In the genomic region with DNA sequence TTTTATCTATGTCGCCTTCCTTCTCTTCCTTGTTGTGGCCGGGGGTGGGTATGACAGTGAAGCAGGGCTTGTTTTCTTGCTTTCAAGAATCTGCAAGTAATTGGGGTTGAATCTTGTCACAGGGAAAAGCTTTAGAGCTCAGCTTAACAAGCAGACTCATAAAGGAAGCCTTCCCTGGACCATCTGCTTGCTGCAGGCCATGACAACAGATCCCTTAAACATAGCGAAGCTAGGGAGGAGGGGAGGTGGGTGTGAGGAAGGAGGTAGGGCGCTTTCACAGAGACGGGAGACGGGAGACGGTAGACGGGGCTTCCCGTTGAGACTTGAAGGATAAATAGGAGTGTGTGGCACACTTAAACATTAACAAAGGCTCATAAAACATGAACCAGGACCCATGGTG, we compare ENCODE assay signal across 10 mouse cellular contexts.
A peak's percentile ranks its signal among the peaks of the same experiment; 100 is the strongest.
DNase-seq lines count a peak whose midpoint lies in the region; ATAC-seq and TF ChIP-seq lines count a peak whose summit lies in the region.
"Had no signal": no experiment of that assay in that cellular context is flagged by ENCODE, and none has a peak within 500 bp of the region (broad histone marks: within the 10 kb centered on the region; RNA-seq: fewer than 3 reads in every experiment).

No protein-coding gene starts in this region.

- TF ChIP-seq CTCF in thymus, adult 2 months (IDR thresholded peaks at IDR 0.05; ENCODE audit: borderline replicate concordance, control insufficient read depth, extremely low read depth, insufficient read depth, low read length, poor library complexity), result no peak

- 54% methylated on average over 9 of the region's 9 CpGs for WGBS in neural tube, embryonic 13.5 days
- WGBS in thymus, adult 2 months, result 92% methylated on average over 9 of the region's 9 CpGs

- H3K4me3 ChIP-seq in neural tube, embryonic 13.5 days, result no peak overlapping the region
- no peak overlapping the region for H3K4me3 ChIP-seq in thymus, adult 2 months (ENCODE audit: control insufficient read depth, insufficient read depth, low read length)
- H3K4me3 ChIP-seq: heart, embryonic 15.5 days had no signal

- no peaks in the 10 kb centered on the region for H3K9me3 ChIP-seq in neural tube, embryonic 13.5 days
- H3K9me3 ChIP-seq: heart, embryonic 15.5 days had no signal

- no peak overlapping the region for H3K4me2 ChIP-seq in neural tube, embryonic 13.5 days
- H3K4me2 ChIP-seq: heart, embryonic 15.5 days had no signal

- H3K36me3 ChIP-seq in neural tube, embryonic 13.5 days, result no peaks in the 10 kb centered on the region
- no peaks in the 10 kb centered on the region for H3K36me3 ChIP-seq in thymus, adult 2 months (ENCODE audit: control insufficient read depth, insufficient read depth, low read length)
- H3K36me3 ChIP-seq: heart, embryonic 15.5 days had no signal

- intact Hi-C loops in heart, postnatal 10 days (cut with DNase I), result no loop called here

- H3K9ac ChIP-seq in neural tube, embryonic 13.5 days, result no peak overlapping the region
- H3K9ac ChIP-seq: heart, embryonic 15.5 days had no signal

- DNase-seq in heart, adult 11 months, result peak; percentile 67
- no peak for DNase-seq in heart, postnatal 10 days
- DNase-seq in neural tube, embryonic 10.5 days (ENCODE audit: extremely low spot score, low spot score), result no peak
- DNase-seq in layer of hippocampus, adult 8-10 months (ENCODE audit: low spot score in 2 of 2), result peak; percentile 67 to 72
- DNase-seq in telencephalon, adult 2 months (ENCODE audit: low read depth, low spot score), result peak; percentile 89
- no peak for DNase-seq in thymus, adult 2 months
- no peak for DNase-seq in cerebellum, adult 9-10 months
- DNase-seq: lung, postnatal 10 days had no signal

- ATAC-seq in neural tube, embryonic 13.5 days (ENCODE audit: low read depth), result no peak

- H3K4me1 ChIP-seq in neural tube, embryonic 13.5 days (replicated peaks), result peaks cover 22% of the 10 kb centered on the region
- no peaks in the 10 kb centered on the region for H3K4me1 ChIP-seq in thymus, adult 2 months (replicated peaks; ENCODE audit: control insufficient read depth, insufficient read depth, low read length)

- 0 out of 2 replicates have a peak overlapping the region, but pooled peaks have one; percentile 54 for H3K27ac ChIP-seq in neural tube, embryonic 13.5 days (replicated peaks)
- no peak overlapping the region for H3K27ac ChIP-seq in thymus, adult 2 months (ENCODE audit: control insufficient read depth, insufficient read depth, low read length)

- H3K27me3 ChIP-seq in neural tube, embryonic 13.5 days, result no peaks in the 10 kb centered on the region
- H3K27me3 ChIP-seq in thymus, adult 2 months (ENCODE audit: control insufficient read depth, insufficient read depth, low read length), result no peaks in the 10 kb centered on the region
- H3K27me3 ChIP-seq: heart, embryonic 15.5 days had no signal

- no peak for TF ChIP-seq POLR2A in thymus, adult 2 months (IDR thresholded peaks at IDR 0.05; ENCODE audit: control insufficient read depth, extremely low read depth, insufficient read depth, low read length, poor library complexity)

Comparison
In these comparisons a context has a peak if more than half of its experiments do, and no peak if none do; other contexts are left out.
1. DNase-seq: peak in heart, adult 11 months (single experiment), layer of hippocampus, adult 8-10 months (2 of 2) and telencephalon, adult 2 months (single experiment); none in heart, postnatal 10 days (0 of 2), neural tube, embryonic 10.5 days (single experiment), thymus, adult 2 months (single experiment) and cerebellum, adult 9-10 months (single experiment).